Mouse (Mus musculus) heart, postnatal 0 days (tissue): ENCODE measurements around the gene Fndc11. TPM values are rescaled to one million over a fixed set of nuclear protein-coding genes. Genes with fewer than 3 reads are reported as not detected.
A peak's percentile ranks its signal among the peaks of the same experiment; 100 is the strongest.

Experiments
- ATAC-seq: fragments of 200-750 bp; cut with Nextera tagmentation; 2 replicates; pipeline ENCODE4 v1.8.0; 2017; ENCODE audit warnings: low read depth, moderate number of reproducible peaks, moderate library complexity; ENCODE audit not compliant: insufficient read depth
- DNase-seq: peaks from one replicate; pipeline ENCODE4 v3.0.0-alpha.2; 2016; ENCODE audit warnings: low spot score
- H3K27ac ChIP-seq: fragments of 300-500 bp; sonication (generic); 2 replicates; pipeline ENCODE4 v1.5.1; 2014; ENCODE audit warnings: low read depth, mild to moderate bottlenecking
- H3K27me3 ChIP-seq: fragments of 300-500 bp; sonication (generic); 2 replicates; pipeline ENCODE4 v1.6.1; 2014; ENCODE audit warnings: low read length, mixed read lengths; ENCODE audit not compliant: control insufficient read depth, insufficient read depth
- H3K36me3 ChIP-seq: fragments of 300-500 bp; sonication (generic); replicated peaks from 2 replicates; pipeline ENCODE4 v1.6.1; 2014; ENCODE audit warnings: low read length, mixed read lengths; ENCODE audit not compliant: control insufficient read depth, insufficient read depth
- H3K4me1 ChIP-seq: fragments of 300-500 bp; sonication (generic); 2 replicates; pipeline ENCODE4 v1.6.1; 2014; ENCODE audit warnings: antibody characterized with exemption; ENCODE audit not compliant: control insufficient read depth, insufficient read depth
- H3K4me2 ChIP-seq: fragments of 300-500 bp; sonication (generic); 2 replicates; pipeline ENCODE4 v1.6.1; 2014; ENCODE audit warnings: low read depth, mild to moderate bottlenecking, low read length, moderate library complexity
- H3K4me3 ChIP-seq: fragments of 300-500 bp; sonication (generic); 2 replicates; pipeline ENCODE4 v1.5.1; 2014; ENCODE audit warnings: low read depth, low read length
- H3K9ac ChIP-seq: fragments of 300-500 bp; sonication (generic); replicated peaks from 2 replicates; pipeline ENCODE4 v1.6.1; 2014; ENCODE audit warnings: low read depth, low read length, mixed read lengths
- H3K9me3 ChIP-seq: fragments of 300-500 bp; sonication (generic); replicated peaks from 2 replicates; pipeline ENCODE4 v1.6.1; 2016; ENCODE audit warnings: low read length; ENCODE audit not compliant: control insufficient read depth
- CTCF ChIP-seq: IDR thresholded peaks from 2 replicates; pipeline ENCODE4 v1.5.1; 2016; ENCODE audit warnings: antibody characterized with exemption, control low read depth, low read depth
- EP300 ChIP-seq: IDR thresholded peaks from 2 replicates; pipeline ENCODE4 v1.6.1; 2016; ENCODE audit warnings: antibody characterized with exemption, low read depth
- WGBS: fragments of 180-500 bp; shearing (Covaris S2); extraction: QIAGEN DNeasy Blood & Tissue Kit; methylation state at CpG from one replicate; pipeline ENCODE4 v1.1.7; 2014; 5-methylcytosine and 5-hydroxymethylcytosine counted together
- polyA plus RNA-seq: library from polyadenylated mRNA; unstranded; fragments of >200 nt; fragmentation: Nextera tagmentation; extraction: Ambion mirVana; gene quantifications from 2 replicates; pipeline ENCODE4 v1.2.1, GENCODE M21; 2015
- total RNA-seq: library from RNA; depleted of rRNA; stranded (reverse); fragments of >200 nt; gene quantifications from 2 replicates; pipeline ENCODE4 v1.2.3, GENCODE M21; 2014; ENCODE audit warnings: low replicate concordance; rRNA removed

Fndc11 gene
- total RNA-seq (not detected in 2 replicates), polyA plus RNA-seq (not detected in 2 replicates)

DNA sequence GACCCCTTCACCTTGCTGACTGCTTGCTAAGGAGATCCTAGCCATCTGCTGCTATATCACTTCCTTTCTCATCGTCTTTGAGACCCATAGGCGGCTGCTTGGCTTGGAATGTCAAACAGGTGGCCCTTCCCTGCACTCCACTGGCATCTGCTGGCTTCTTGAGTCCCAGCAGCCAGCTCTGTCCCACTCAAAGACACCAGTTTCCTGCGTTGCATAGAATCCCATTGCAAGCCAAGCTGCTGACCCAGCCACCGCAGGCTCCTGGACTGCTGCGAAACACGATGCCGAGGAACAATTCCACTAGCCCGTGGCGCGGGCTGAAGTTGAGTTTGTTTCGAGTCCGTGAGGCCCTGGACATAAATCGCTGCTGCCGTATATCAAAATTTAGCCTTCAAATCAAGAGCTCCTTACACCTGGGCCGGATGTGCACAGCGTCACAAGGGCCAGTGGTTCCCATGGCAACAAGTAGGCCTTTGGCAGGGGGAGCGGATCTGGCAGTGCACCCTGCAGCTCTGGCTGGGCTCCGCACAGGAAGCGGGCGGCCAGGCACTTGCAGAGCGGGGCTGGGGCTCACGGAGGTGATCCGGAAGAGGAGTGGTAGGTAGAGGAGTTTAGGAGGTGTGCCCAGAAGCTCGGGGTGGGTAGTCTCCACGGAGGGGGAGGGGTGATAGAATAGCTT, at the start of gene Fndc11:
Gene Fndc11, plus strand, starts transcription at position 476 of the 679 bp plus-strand sequence.
- Histone ChIP-seq H3K36me3 (no peaks in the 10 kb centered on the region), H3K27me3 (0 out of 2 replicates have a peak, but pooled peaks cover 4% of the 10 kb centered on the region), H3K4me1 (0 out of 2 replicates have a peak, but pooled peaks cover 4% of the 10 kb centered on the region), H3K9ac (no peak within 1 kb of the TSS), H3K9me3 (no peaks in the 10 kb centered on the region), H3K27ac (0 out of 2 replicates have a peak within 1 kb of the TSS, but pooled peaks have one; percentile 5), H3K4me3 (peak within 1 kb of the TSS; percentile 16), H3K4me2 (peak within 1 kb of the TSS; percentile 54)
- ATAC-seq (peak; percentile 82), DNase-seq (peak; percentile 57)
- TF ChIP-seq EP300 (no peak), CTCF (peak; percentile 16; the same call in 1 of the 2 replicates)
- WGBS, result 3% methylated on average over 25 of the region's 25 CpGs

DNA sequence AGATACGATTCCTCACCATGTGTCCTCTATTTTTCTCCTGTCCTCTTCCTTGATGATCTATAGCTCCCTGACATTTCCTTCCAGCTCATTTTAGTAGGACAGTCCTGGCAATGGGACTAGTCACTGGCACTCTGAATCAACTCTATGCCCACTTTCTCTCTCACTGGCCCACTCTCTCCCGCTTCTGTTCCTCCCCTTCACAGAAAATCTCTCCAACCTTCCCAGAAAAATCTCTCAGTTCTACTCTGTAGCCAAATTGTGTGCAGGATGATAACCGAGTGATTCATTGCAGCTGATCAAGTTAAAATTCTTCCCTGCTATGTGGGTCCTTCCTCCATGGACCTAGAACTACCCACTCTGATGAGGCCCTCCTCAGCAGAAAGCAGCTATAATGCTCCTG, 45.2 kb upstream of the Fndc11 start:
- Histone ChIP-seq H3K4me1 (no peaks in the 10 kb centered on the region), H3K9ac (no peak overlapping the region), H3K4me3 (no peak overlapping the region), H3K9me3 (no peaks in the 10 kb centered on the region), H3K27me3 (no peaks in the 10 kb centered on the region), H3K36me3 (no peaks in the 10 kb centered on the region), H3K4me2 (no peak overlapping the region), H3K27ac (no peak overlapping the region)
- ATAC-seq (no peak), DNase-seq (no peak)
- TF ChIP-seq EP300 (no peak), CTCF (no peak)
- 86% methylated on average over 3 of the region's 3 CpGs for WGBS

GRCm38 (mm10) chr2:181178015-181178414, 41.8 kb upstream of the Fndc11 start:
- Histone ChIP-seq H3K36me3 (no peaks in the 10 kb centered on the region), H3K27me3 (no peaks in the 10 kb centered on the region), H3K9me3 (no peaks in the 10 kb centered on the region), H3K9ac (no peak overlapping the region), H3K4me3 (no peak overlapping the region), H3K4me2 (no peak overlapping the region), H3K4me1 (no peaks in the 10 kb centered on the region), H3K27ac (no peak overlapping the region)
- ATAC-seq (no peak), DNase-seq (no peak)
- whole genome bisulfite sequencing, result 73% methylated on average over 3 of the region's 3 CpGs
- TF ChIP-seq EP300, result no peak
- no peak for TF ChIP-seq CTCF

DNA sequence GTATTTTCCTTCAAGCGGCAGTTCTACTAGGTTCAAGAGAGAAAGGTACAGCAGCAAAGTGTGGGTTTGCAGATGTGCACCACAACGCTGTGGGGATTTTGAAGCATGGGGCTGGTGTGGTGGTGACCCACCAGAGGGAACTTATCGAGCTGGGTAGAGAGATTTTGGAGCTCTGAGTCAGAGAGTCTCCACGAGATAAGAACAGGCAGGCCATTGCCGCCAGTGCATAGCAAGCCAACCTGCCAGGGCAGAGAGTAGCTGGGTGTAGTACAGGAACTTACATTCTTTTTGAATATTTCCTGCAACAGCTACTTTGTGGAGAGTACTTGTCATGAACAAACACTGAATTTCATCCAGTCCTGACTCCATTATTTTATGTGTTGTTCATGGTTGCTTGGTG, 41.3 kb upstream of the Fndc11 start:
- Histone ChIP-seq H3K27ac (no peak overlapping the region), H3K9ac (no peak overlapping the region), H3K4me3 (no peak overlapping the region), H3K27me3 (no peaks in the 10 kb centered on the region), H3K9me3 (no peaks in the 10 kb centered on the region), H3K4me1 (no peaks in the 10 kb centered on the region), H3K4me2 (no peak overlapping the region), H3K36me3 (no peaks in the 10 kb centered on the region)
- DNase-seq (no peak), ATAC-seq (no peak)
- WGBS, result 45% methylated on average over 5 of the region's 5 CpGs
- TF ChIP-seq CTCF, result no peak

DNA sequence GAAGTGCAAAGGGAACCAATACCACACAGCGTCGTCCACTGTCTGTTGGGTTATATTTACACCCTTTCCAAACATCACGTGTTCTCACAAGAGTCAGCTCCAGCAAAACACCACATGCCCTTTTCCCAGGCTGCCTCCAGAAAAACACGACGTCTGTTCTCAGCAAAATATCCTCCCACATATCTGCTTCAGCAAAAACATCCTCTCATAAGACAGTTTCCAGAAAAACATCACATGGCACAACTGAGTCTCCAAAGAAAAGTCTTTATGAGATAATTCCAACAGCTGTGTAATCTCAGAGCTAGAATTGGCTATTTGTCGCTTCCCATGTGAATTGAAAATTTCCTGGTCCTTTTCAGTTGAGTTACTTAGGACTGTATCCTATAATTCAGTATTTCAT, 38.9 kb upstream of the Fndc11 start:
- DNase-seq, result no peak

DNA sequence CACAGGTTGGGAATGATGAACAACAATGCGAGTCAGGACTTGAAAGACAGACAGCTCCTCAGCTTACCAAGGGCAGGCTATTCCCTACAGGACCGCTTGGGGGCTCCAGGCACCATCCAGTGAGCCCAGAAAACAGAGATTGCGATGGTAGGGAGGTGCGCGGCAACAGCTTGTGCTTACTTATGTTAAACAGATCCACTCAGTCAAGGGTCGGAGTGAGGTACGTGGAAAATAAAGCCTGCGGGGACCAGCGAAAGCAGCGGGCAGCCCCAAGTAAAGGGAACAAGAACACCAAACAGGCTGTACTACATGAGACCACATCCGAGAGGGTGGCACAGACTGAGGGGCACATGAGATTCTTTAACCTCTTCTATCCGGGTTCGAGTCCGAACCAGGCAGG, 33.2 kb upstream of the Fndc11 start:
- Histone ChIP-seq H3K4me1 (peaks cover 6% of the 10 kb centered on the region), H3K9ac (peak overlapping the region; percentile 74; the same call in 1 of the 2 replicates), H3K36me3 (no peaks in the 10 kb centered on the region), H3K4me2 (peak overlapping the region; percentile 80), H3K9me3 (no peaks in the 10 kb centered on the region), H3K27ac (peak overlapping the region; percentile 97), H3K4me3 (peak overlapping the region; percentile 76), H3K27me3 (no peaks in the 10 kb centered on the region)
- ATAC-seq (peak; percentile 68), DNase-seq (peak; percentile 88)
- under 1% methylated on average over 14 of the region's 14 CpGs for WGBS
- peak; percentile 98 for TF ChIP-seq CTCF
- no peak for TF ChIP-seq EP300

More for the DNA sequence above, 38.9 kb upstream of the Fndc11 start:
- H3K9me3 ChIP-seq, result no peaks in the 10 kb centered on the region
- 59% methylated on average over 6 of the region's 6 CpGs for WGBS
- no peak overlapping the region for H3K9ac ChIP-seq
- no peak for ATAC-seq
- no peaks in the 10 kb centered on the region for H3K27me3 ChIP-seq
- TF ChIP-seq CTCF (no peak), EP300 (no peak)
- H3K4me2 ChIP-seq, result no peak overlapping the region
- no peaks in the 10 kb centered on the region for H3K4me1 ChIP-seq
- no peak overlapping the region for H3K27ac ChIP-seq
- no peaks in the 10 kb centered on the region for H3K36me3 ChIP-seq
- no peak overlapping the region for H3K4me3 ChIP-seq
